Mouse (Mus musculus) kidney, embryonic 15.5 days (tissue): Measurements from ENCODE around the gene Dync2li1. TPM values are rescaled to one million over a fixed set of nuclear protein-coding genes. Genes with fewer than 3 reads are reported as not detected.

Experiments
- ATAC-seq: fragments of 200-750 bp; cut with Nextera tagmentation; replicated peaks from 2 replicates; pipeline ENCODE4 v1.8.0; 2017; ENCODE audit warnings: moderate TSS enrichment; ENCODE audit not compliant: low FRiP score
- H3K27ac ChIP-seq: fragments of 300-500 bp; sonication (generic); 2 replicates; pipeline ENCODE4 v1.5.1; 2015; ENCODE audit warnings: mild to moderate bottlenecking, inconsistent platforms
- H3K27me3 ChIP-seq: fragments of 300-500 bp; sonication (generic); 2 replicates; pipeline ENCODE4 v1.6.1; 2015; ENCODE audit warnings: inconsistent platforms
- H3K36me3 ChIP-seq: fragments of 300-500 bp; sonication (generic); 2 replicates; pipeline ENCODE4 v1.6.1; 2015; ENCODE audit warnings: inconsistent platforms
- H3K4me1 ChIP-seq: fragments of 300-500 bp; sonication (generic); 2 replicates; pipeline ENCODE4 v1.6.1; 2015; ENCODE audit warnings: inconsistent platforms
- H3K4me2 ChIP-seq: fragments of 300-500 bp; sonication (generic); 2 replicates; pipeline ENCODE4 v1.6.1; 2015; ENCODE audit warnings: moderate library complexity, mild to moderate bottlenecking, inconsistent platforms
- H3K4me3 ChIP-seq: fragments of 300-500 bp; sonication (generic); replicated peaks from 2 replicates; pipeline ENCODE4 v1.5.1; 2015; ENCODE audit warnings: mild to moderate bottlenecking, inconsistent platforms
- H3K9ac ChIP-seq: fragments of 300-500 bp; sonication (generic); 2 replicates; pipeline ENCODE4 v1.6.1; 2015; ENCODE audit warnings: mild to moderate bottlenecking, inconsistent platforms
- H3K9me3 ChIP-seq: fragments of 300-500 bp; sonication (generic); replicated peaks from 2 replicates; pipeline ENCODE4 v1.6.1; 2016; ENCODE audit warnings: inconsistent platforms
- WGBS: fragments of 180-500 bp; shearing (Covaris S2); methylation state at CpG from one replicate; pipeline ENCODE4 v1.1.7; 2015; ENCODE audit warnings: mixed read lengths; 5-methylcytosine and 5-hydroxymethylcytosine counted together
- polyA plus RNA-seq: library from polyadenylated mRNA; unstranded; fragments of >200 nt; fragmentation: Nextera tagmentation; extraction: Ambion mirVana; gene quantifications from 2 replicates; pipeline ENCODE4 v1.2.1, GENCODE M21; 2015

Dync2li1 gene
- polyA plus RNA-seq, 1 experiment from 2014 or later, result 51.0 TPM

- Histone ChIP-seq H3K9me3 (no peaks in the 10 kb centered on the region), H3K27ac (no peak overlapping the region), H3K9ac (no peak overlapping the region), H3K36me3 (no peaks in the 10 kb centered on the region), H3K4me2 (no peak overlapping the region), H3K4me3 (no peak overlapping the region), H3K4me1 (peaks cover 18% of the 10 kb centered on the region), H3K27me3 (no peaks in the 10 kb centered on the region)
- WGBS, result 80% methylated on average over 5 of the region's 5 CpGs
- ATAC-seq, result no peak
Observed at GRCm38 (mm10) chr17:84689316-84689715, 63.0 kb downstream of the Dync2li1 start.

GRCm38 (mm10) chr17:84690111-84690510, 63.8 kb downstream of the Dync2li1 start:
- no peaks in the 10 kb centered on the region for H3K27me3 ChIP-seq
- no peak overlapping the region for H3K27ac ChIP-seq
- no peak overlapping the region for H3K9ac ChIP-seq
- no peaks in the 10 kb centered on the region for H3K9me3 ChIP-seq
- 0 out of 2 replicates have a peak, but pooled peaks cover 10% of the 10 kb centered on the region for H3K4me1 ChIP-seq
- no peak overlapping the region for H3K4me2 ChIP-seq
- H3K4me3 ChIP-seq, result no peak overlapping the region
- WGBS, result 61% methylated on average over 5 of the region's 5 CpGs
- ATAC-seq, result no peak
- H3K36me3 ChIP-seq, result no peaks in the 10 kb centered on the region

- Histone ChIP-seq H3K4me2 (no peak overlapping the region), H3K9me3 (no peaks in the 10 kb centered on the region), H3K4me3 (no peak overlapping the region), H3K36me3 (no peaks in the 10 kb centered on the region), H3K27ac (no peak overlapping the region), H3K4me1 (peaks cover 22% of the 10 kb centered on the region), H3K9ac (no peak overlapping the region), H3K27me3 (no peaks in the 10 kb centered on the region)
- WGBS, result 85% methylated on average over 2 of the region's 2 CpGs
- no peak for ATAC-seq
Observed at GRCm38 (mm10) chr17:84693741-84694140, 67.4 kb downstream of the Dync2li1 start.

- H3K36me3 ChIP-seq, result no peaks in the 10 kb centered on the region
- WGBS, result 22% methylated on average over 6 of the region's 6 CpGs
- ATAC-seq, result peak; percentile 60
Observed at GRCm38 (mm10) chr17:84696537-84696936, 70.2 kb downstream of the Dync2li1 start.

GRCm38 (mm10) chr17:84698727-84699126, 72.4 kb downstream of the Dync2li1 start:
- 35% methylated on average over 5 of the region's 5 CpGs for WGBS
- Histone ChIP-seq H3K27ac (no peak overlapping the region), H3K4me1 (peaks cover 38% of the 10 kb centered on the region), H3K9me3 (no peaks in the 10 kb centered on the region), H3K4me2 (no peak overlapping the region), H3K4me3 (no peak overlapping the region), H3K27me3 (no peaks in the 10 kb centered on the region), H3K36me3 (no peaks in the 10 kb centered on the region), H3K9ac (no peak overlapping the region)
- no peak for ATAC-seq

More at GRCm38 (mm10) chr17:84696537-84696936, 70.2 kb downstream of the Dync2li1 start:
- Histone ChIP-seq H3K27me3 (no peaks in the 10 kb centered on the region), H3K4me1 (peaks cover 28% of the 10 kb centered on the region), H3K9me3 (no peaks in the 10 kb centered on the region), H3K4me2 (no peak overlapping the region), H3K4me3 (no peak overlapping the region), H3K9ac (no peak overlapping the region), H3K27ac (no peak overlapping the region)

Other genes starting within 250 kb of the Dync2li1 start
- gene Thada, start 160.3 kb upstream of the Dync2li1 start, polyA plus RNA-seq, result 10.3 and 10.4 TPM in 2 replicates
- gene Plekhh2, start 114.6 kb upstream of the Dync2li1 start, polyA plus RNA-seq, result 10.3 and 11.9 TPM in 2 replicates
- 0.13 and 0.27 TPM in 2 replicates for gene Abcg8, start 49.8 kb downstream of the Dync2li1 start, polyA plus RNA-seq
- gene Abcg5, start 56.5 kb downstream of the Dync2li1 start, polyA plus RNA-seq, result 4.0 TPM in 2 replicates
- 51.7 and 56.6 TPM in 2 replicates for gene Lrpprc, start 164.3 kb downstream of the Dync2li1 start, polyA plus RNA-seq